Mouse (Mus musculus) heart, adult 2 months (tissue): Measurements from ENCODE around the gene Dok3. TPM values are rescaled to one million over a fixed set of nuclear protein-coding genes. Genes with fewer than 3 reads are reported as not detected.

Source experiments
- DNase-seq, 2 experiments: peaks; one replicate each; pipeline ENCODE4 v3.0.0; 2021
- H3K27ac ChIP-seq: fragments of 200-600 bp; 2 replicates; pipeline ENCODE4 v1.8.1; 2022
- H3K27me3 ChIP-seq: fragments of 200-500 bp; 2 replicates; pipeline ENCODE4 v1.6.1; 2012; ENCODE audit warnings: mild to moderate bottlenecking, low read length, inconsistent platforms, mixed read lengths; ENCODE audit not compliant: control insufficient read depth, insufficient read depth
- H3K36me3 ChIP-seq: fragments of 200-500 bp; 2 replicates; pipeline ENCODE4 v1.6.1; 2012; ENCODE audit warnings: low read length, inconsistent platforms; ENCODE audit not compliant: control insufficient read depth, insufficient read depth
- H3K4me1 ChIP-seq: fragments of 200-500 bp; 2 replicates; pipeline ENCODE4 v1.6.1; 2011; ENCODE audit warnings: low read length; ENCODE audit not compliant: control insufficient read depth, insufficient read depth
- H3K4me3 ChIP-seq: fragments of 200-600 bp; 2 replicates; pipeline ENCODE4 v1.8.1; 2022
- H3K79me2 ChIP-seq: fragments of 200-500 bp; replicated peaks from 2 replicates; pipeline ENCODE4 v1.6.1; 2012; ENCODE audit warnings: mild to moderate bottlenecking, inconsistent platforms, low read length, moderate library complexity, mixed read lengths; ENCODE audit not compliant: control insufficient read depth, insufficient read depth
- H3K9ac ChIP-seq: fragments of 200-500 bp; 2 replicates; pipeline ENCODE4 v1.6.1; 2012; ENCODE audit warnings: low read depth, mild to moderate bottlenecking, control low read depth, inconsistent platforms, low read length, mixed read lengths
- CTCF ChIP-seq: fragments of 200-600 bp; IDR thresholded peaks from 2 replicates; pipeline ENCODE4 v1.8.1; 2022; ENCODE audit warnings: antibody characterized with exemption, mild to moderate bottlenecking, moderate library complexity
- EP300 ChIP-seq: fragments of 200-500 bp; IDR thresholded peaks from 2 replicates; pipeline ENCODE4 v1.6.1; 2011; ENCODE audit warnings: low read depth, low read length, control low read depth; ENCODE audit not compliant: insufficient read depth
- POLR2A ChIP-seq: fragments of 200-500 bp; IDR thresholded peaks from 2 replicates; pipeline ENCODE4 v1.6.1; 2011; ENCODE audit warnings: mild to moderate bottlenecking, low read depth, low read length, control low read depth; ENCODE audit not compliant: insufficient read depth
- whole genome bisulfite sequencing: fragments of 180-500 bp; shearing (Covaris S2); methylation state at CpG from one replicate; pipeline ENCODE4 v1.1.7; 2018; 5-methylcytosine and 5-hydroxymethylcytosine counted together
- intact Hi-C: fragments of 180-260 bp; cut with DNase I; formaldehyde crosslinking; loops from one replicate; pipeline ENCODE4 v1.15.1; 2025
- polyA plus RNA-seq: library from polyadenylated mRNA; depleted of rRNA; stranded (reverse); fragments of >200 nt; gene quantifications from 2 replicates; pipeline ENCODE4 v1.2.3, GENCODE M21; 2012
- total RNA-seq, 2 experiments: library from RNA; stranded (reverse); gene quantifications; 2 replicates each; pipeline ENCODE4 v1.2.3; 2021

Dok3 gene
- total and polyA plus RNA-seq, 3 experiments: 1.9 to 7.3 (median 2.4) TPM

DNA sequence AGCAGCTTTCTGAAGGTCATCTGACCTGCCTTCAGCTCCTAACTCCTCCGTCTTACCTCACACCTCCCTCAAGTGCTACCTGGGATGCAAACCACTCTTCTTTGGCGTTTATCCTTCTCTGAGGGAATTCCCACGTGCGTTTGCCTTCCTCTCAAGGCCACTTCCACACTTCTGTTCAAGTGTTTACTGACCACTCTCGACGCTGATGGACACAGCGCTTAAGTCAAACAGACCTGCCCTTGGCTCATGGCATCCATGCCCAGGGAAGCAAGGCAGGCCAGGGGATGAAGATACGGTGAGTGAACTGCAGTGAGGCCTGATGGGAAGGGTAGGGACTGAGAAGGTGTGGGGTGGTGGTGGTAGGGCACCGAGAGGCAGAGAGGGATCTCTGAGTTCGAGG is 28.5 kb downstream of the Dok3 start:
- Histone ChIP-seq H3K27ac (no peak overlapping the region), H3K4me1 (no peaks in the 10 kb centered on the region), H3K79me2 (no peaks in the 10 kb centered on the region), H3K27me3 (no peaks in the 10 kb centered on the region), H3K4me3 (no peak overlapping the region), H3K36me3 (no peaks in the 10 kb centered on the region), H3K9ac (no peak overlapping the region)
- 82% methylated on average over 10 of the region's 10 CpGs for WGBS
- TF ChIP-seq POLR2A: no peak
- no peak for DNase-seq
- intact Hi-C loops: no loop called here

DNA sequence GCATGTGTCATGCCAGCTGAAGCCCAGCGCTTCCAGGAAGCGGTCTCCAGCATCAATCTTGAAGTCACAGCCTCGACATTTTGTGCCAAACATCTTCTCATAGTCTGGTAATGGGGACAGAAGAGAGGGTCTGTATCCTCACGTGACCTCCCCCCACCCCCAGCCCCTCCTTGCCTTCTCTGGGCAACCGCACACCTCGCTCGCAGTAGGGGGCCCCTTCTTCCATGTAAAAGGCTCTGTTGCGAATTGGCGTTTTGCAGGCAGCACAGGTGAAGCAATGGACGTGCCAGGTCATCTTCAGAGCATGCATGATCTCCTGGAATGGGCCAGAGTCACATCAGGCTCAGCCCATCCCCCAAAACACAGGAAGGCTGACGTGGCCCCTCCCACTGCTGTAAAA is 30.2 kb downstream of the Dok3 start:
- WGBS: 84% methylated on average over 11 of the region's 11 CpGs
- H3K79me2 ChIP-seq: no peaks in the 10 kb centered on the region
- no peak overlapping the region for H3K9ac ChIP-seq
- H3K4me3 ChIP-seq: no peak overlapping the region
- no peak for DNase-seq
- H3K27me3 ChIP-seq: no peaks in the 10 kb centered on the region
- H3K36me3 ChIP-seq: no peaks in the 10 kb centered on the region
- H3K27ac ChIP-seq: no peak overlapping the region
- TF ChIP-seq EP300: no peak
- TF ChIP-seq POLR2A: no peak
- no peak for TF ChIP-seq CTCF
- intact Hi-C loops: no loop called here
- no peaks in the 10 kb centered on the region for H3K4me1 ChIP-seq

DNA sequence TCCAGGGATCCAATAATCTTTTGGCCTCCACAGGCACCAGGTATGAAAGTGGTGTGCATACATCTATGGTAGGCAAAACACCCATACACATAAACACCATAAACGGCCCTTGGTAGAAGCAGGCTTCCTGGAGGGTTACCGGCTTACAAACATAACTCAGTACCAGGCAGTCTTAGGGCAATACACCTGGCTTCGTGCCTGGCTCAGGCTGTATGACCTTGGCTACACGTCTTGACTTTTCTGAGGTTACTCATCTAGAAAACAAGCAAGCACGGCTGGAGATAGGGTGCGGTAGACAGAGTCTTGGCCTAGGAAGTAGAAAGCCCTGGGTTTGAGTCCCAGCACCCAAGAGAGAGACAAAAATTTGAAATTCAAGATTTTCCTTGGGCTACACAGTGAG is 32.4 kb downstream of the Dok3 start:
- TF ChIP-seq EP300: no peak
- TF ChIP-seq POLR2A: no peak
- no peak for TF ChIP-seq CTCF
- Histone ChIP-seq H3K36me3 (no peaks in the 10 kb centered on the region), H3K27ac (no peak overlapping the region), H3K79me2 (no peaks in the 10 kb centered on the region), H3K4me3 (no peak overlapping the region), H3K9ac (no peak overlapping the region), H3K27me3 (no peaks in the 10 kb centered on the region), H3K4me1 (no peaks in the 10 kb centered on the region)
- intact Hi-C loops: no loop called here
- no peak for DNase-seq
- WGBS: 70% methylated on average over 6 of the region's 6 CpGs

DNA sequence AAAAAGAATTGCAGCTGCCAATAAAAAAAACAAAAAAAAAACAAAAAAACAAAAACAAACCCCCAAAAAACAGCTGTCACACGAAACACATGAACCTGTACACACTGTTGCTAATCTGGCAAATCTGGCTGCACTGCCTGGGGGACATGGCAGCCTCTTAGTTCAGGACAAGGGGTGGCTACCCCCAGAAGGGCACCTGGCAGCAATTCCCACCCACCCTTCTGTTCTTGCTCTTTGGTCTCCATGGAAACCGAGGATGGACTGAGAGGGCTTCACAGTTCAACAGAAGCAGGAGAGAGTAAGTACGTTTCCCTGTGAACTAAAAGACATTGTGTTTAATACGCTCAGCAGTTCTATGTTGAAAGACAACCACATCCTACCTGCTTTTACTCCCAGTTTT is 33.4 kb downstream of the Dok3 start:
- Histone ChIP-seq H3K27me3 (no peaks in the 10 kb centered on the region), H3K9ac (no peak overlapping the region), H3K79me2 (no peaks in the 10 kb centered on the region), H3K36me3 (no peaks in the 10 kb centered on the region), H3K4me1 (no peaks in the 10 kb centered on the region), H3K4me3 (no peak overlapping the region), H3K27ac (no peak overlapping the region)
- DNase-seq: no peak
- intact Hi-C loops: no loop called here
- TF ChIP-seq CTCF (no peak), POLR2A (no peak), EP300 (no peak)
- 55% methylated on average over 4 of the region's 4 CpGs for WGBS

DNA sequence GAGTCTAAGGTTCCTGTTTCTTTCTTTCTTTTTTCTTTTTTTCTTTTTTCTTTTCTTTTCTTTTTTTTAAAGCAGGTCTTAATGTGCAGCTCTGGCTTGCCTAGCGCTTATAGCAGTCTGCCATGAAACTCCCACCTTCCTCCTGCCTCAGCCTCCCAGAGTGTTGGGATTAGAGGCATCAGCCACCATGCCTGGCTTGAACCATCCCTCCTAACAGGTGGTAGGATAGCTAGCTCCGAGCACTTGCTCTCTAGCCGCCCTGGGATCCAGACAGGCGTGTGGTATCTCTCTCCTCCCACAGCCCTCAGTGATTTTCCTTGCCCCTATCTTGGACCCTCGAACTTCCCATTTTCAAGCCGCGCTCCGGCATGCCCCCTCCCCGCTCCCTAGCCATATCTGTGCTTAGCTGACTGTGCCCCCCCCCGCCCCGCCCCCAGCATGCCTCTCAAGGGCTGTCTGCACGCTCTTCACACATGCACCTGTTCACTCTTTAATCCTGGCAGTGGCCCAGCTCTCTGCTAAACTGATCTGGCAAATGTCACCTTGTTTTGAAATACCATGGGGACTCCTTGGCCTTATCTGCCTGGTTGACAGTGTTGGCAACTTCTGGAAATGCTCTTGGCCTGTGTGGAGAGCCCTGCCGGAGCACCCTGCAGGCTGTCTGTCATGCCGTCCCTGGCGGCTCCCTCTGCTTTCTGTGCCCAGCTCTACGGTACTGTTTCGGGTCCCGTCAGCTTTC is 34.0 kb downstream of the Dok3 start:
- Histone ChIP-seq H3K27ac (no peak overlapping the region), H3K4me1 (no peaks in the 10 kb centered on the region), H3K79me2 (no peaks in the 10 kb centered on the region), H3K36me3 (no peaks in the 10 kb centered on the region), H3K9ac (no peak overlapping the region), H3K4me3 (no peak overlapping the region), H3K27me3 (no peaks in the 10 kb centered on the region)
- peak; percentile 50 to 78 for DNase-seq
- WGBS: 19% methylated on average over 18 of the region's 18 CpGs
- intact Hi-C loops: no loop called here
- TF ChIP-seq EP300 (0 out of 2 replicates have a peak, but pooled peaks have one; percentile 57), CTCF (no peak), POLR2A (no peak)

DNA sequence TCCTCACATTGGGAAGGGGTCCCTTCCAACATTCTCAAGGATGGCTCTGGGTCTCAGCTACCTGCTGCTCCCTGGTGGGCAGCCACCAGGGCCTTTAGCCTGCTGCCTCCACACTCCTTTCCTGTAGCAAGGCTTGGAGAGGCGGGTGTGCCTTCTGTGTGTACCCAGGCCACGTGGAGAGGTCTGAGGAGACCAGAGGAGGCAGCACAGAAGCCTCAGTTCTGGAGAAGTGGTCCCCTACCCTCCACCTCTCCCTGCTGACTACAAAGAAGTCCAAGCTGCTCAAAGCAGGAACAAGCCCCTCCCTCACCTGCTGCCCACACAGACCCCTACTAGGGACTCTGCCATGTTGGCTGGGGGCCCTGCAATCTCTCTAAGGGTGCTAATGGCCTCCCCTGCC is 34.8 kb downstream of the Dok3 start:
- intact Hi-C loops: no loop called here
- no peaks in the 10 kb centered on the region for H3K4me1 ChIP-seq
- H3K79me2 ChIP-seq: no peaks in the 10 kb centered on the region
- H3K27me3 ChIP-seq: no peaks in the 10 kb centered on the region
- WGBS: 30% methylated on average over 2 of the region's 2 CpGs
- no peak overlapping the region for H3K27ac ChIP-seq
- H3K4me3 ChIP-seq: no peak overlapping the region
- TF ChIP-seq CTCF (no peak), EP300 (no peak), POLR2A (no peak)
- DNase-seq: no peak
- H3K9ac ChIP-seq: no peak overlapping the region
- no peaks in the 10 kb centered on the region for H3K36me3 ChIP-seq
